Mouse (Mus musculus) cerebellum, adult 2 months (tissue): ENCODE data around the gene Fstl4. TPM values are rescaled to one million over a fixed set of nuclear protein-coding genes. Genes with fewer than 3 reads are reported as not detected.
A peak's percentile ranks its signal among the peaks of the same experiment; 100 is the strongest.

Experiments
- DNase-seq, 2 experiments: peaks; one replicate each; pipeline ENCODE4 v3.0.0; 2021
- H3K27ac ChIP-seq: fragments of 200-500 bp; 2 replicates; pipeline ENCODE4 v1.5.1; 2012; ENCODE audit warnings: low read length, control low read depth, inconsistent platforms; ENCODE audit not compliant: insufficient read depth
- H3K27me3 ChIP-seq: fragments of 200-500 bp; 2 replicates; pipeline ENCODE4 v1.6.1; 2012; ENCODE audit warnings: inconsistent platforms, mild to moderate bottlenecking, low read length, moderate library complexity; ENCODE audit not compliant: control insufficient read depth, insufficient read depth
- H3K4me1 ChIP-seq: fragments of 200-500 bp; 2 replicates; pipeline ENCODE4 v1.6.1; 2011; ENCODE audit warnings: low read length; ENCODE audit not compliant: control insufficient read depth, insufficient read depth
- H3K4me3 ChIP-seq: fragments of 200-500 bp; replicated peaks from 2 replicates; pipeline ENCODE3; 2011; ENCODE audit warnings: mild to moderate bottlenecking, low read depth, low read length, control low read depth; ENCODE audit not compliant: insufficient read depth
- CTCF ChIP-seq: fragments of 200-500 bp; IDR thresholded peaks from 2 replicates; pipeline ENCODE4 v1.5.1; 2011; ENCODE audit warnings: low read depth, mild to moderate bottlenecking, control low read depth, low read length, moderate library complexity, borderline replicate concordance; ENCODE audit not compliant: insufficient read depth
- POLR2A ChIP-seq: fragments of 200-500 bp; IDR thresholded peaks from 2 replicates; pipeline ENCODE4 v1.6.1; 2011; ENCODE audit warnings: low read length, control low read depth, borderline replicate concordance; ENCODE audit not compliant: insufficient read depth
- WGBS: fragments of 180-500 bp; shearing (Covaris S2); methylation state at CpG from one replicate; pipeline ENCODE4 v1.1.7; 2018; 5-methylcytosine and 5-hydroxymethylcytosine counted together
- polyA plus RNA-seq: library from polyadenylated mRNA; depleted of rRNA; stranded (reverse); fragments of >200 nt; gene quantifications from 2 replicates; pipeline ENCODE4 v1.2.3, GENCODE M21; 2012

Gene Fstl4
- polyA plus RNA-seq, 1 experiment, result 4.1 TPM

GRCm38 (mm10) chr11:53091596-53091995 is 327.2 kb downstream of the Fstl4 start:
- TF ChIP-seq CTCF (no peak), POLR2A (no peak)
- no peaks in the 10 kb centered on the region for H3K27me3 ChIP-seq
- H3K4me3 ChIP-seq, result no peak overlapping the region
- H3K27ac ChIP-seq, result no peak overlapping the region
- no peak for DNase-seq
- WGBS, result 85% methylated on average over 5 of the region's 5 CpGs
- H3K4me1 ChIP-seq, result no peaks in the 10 kb centered on the region

DNA sequence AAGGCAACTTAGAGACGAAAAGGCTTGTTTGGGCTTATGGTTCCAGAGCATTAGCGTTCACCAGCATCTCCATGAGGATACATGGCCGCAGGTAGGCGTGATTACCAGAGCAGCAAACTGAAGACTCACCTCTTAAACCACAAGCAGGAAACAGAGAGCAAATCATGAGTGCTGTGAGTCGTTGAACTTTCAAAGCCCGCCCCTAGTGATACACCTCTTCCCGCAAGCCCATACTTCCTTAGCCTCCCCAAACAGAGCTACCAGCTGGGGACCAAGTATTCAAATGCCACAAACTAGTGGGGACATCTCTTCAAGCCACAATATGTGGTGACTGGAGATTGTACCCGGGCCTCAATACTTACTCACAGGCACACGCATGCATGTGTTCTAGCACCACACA is 332.4 kb downstream of the Fstl4 start:
- TF ChIP-seq POLR2A, result no peak
- TF ChIP-seq CTCF, result no peak
- 96% methylated on average over 9 of the region's 9 CpGs for WGBS
- H3K27me3 ChIP-seq, result no peaks in the 10 kb centered on the region
- no peak overlapping the region for H3K27ac ChIP-seq
- no peak for DNase-seq
- H3K4me1 ChIP-seq, result peaks cover 13% of the 10 kb centered on the region
- no peak overlapping the region for H3K4me3 ChIP-seq

- 62% methylated on average over 8 of the region's 8 CpGs for WGBS
These were observed 332.9 kb downstream of the Fstl4 start for GRCm38 (mm10) chr11:53097331-53097730.

GRCm38 (mm10) chr11:53097870-53098269 is 333.4 kb downstream of the Fstl4 start:
- Histone ChIP-seq H3K4me1 (peaks cover 13% of the 10 kb centered on the region), H3K4me3 (no peak overlapping the region), H3K27ac (no peak overlapping the region), H3K27me3 (no peaks in the 10 kb centered on the region)
- TF ChIP-seq POLR2A, result no peak
- TF ChIP-seq CTCF, result no peak
- no peak for DNase-seq
- 97% methylated on average over 6 of the region's 6 CpGs for WGBS

More at GRCm38 (mm10) chr11:53097331-53097730, 332.9 kb downstream of the Fstl4 start:
- no peaks in the 10 kb centered on the region for H3K27me3 ChIP-seq
- no peak overlapping the region for H3K4me3 ChIP-seq
- no peak overlapping the region for H3K27ac ChIP-seq
- DNase-seq, result no peak
- TF ChIP-seq CTCF (no peak), POLR2A (no peak)
- H3K4me1 ChIP-seq, result peaks cover 13% of the 10 kb centered on the region

- peaks cover 14% of the 10 kb centered on the region for H3K4me1 ChIP-seq
- TF ChIP-seq CTCF (no peak), POLR2A (no peak)
- peak; percentile 52 to 59 for DNase-seq
- H3K27ac ChIP-seq, result no peak overlapping the region
- no peaks in the 10 kb centered on the region for H3K27me3 ChIP-seq
- H3K4me3 ChIP-seq, result no peak overlapping the region
- WGBS, result 3% methylated on average over 3 of the region's 3 CpGs
These were observed 334.4 kb downstream of the Fstl4 start for GRCm38 (mm10) chr11:53098780-53099198.

GRCm38 (mm10) chr11:53099322-53099721 is 334.9 kb downstream of the Fstl4 start:
- 18% methylated on average over 5 of the region's 5 CpGs for WGBS
- TF ChIP-seq CTCF (no peak), POLR2A (no peak)
- H3K27ac ChIP-seq, result no peak overlapping the region
- no peak overlapping the region for H3K4me3 ChIP-seq
- H3K4me1 ChIP-seq, result peaks cover 17% of the 10 kb centered on the region
- peak; percentile 28 to 50 for DNase-seq
- no peaks in the 10 kb centered on the region for H3K27me3 ChIP-seq

DNA sequence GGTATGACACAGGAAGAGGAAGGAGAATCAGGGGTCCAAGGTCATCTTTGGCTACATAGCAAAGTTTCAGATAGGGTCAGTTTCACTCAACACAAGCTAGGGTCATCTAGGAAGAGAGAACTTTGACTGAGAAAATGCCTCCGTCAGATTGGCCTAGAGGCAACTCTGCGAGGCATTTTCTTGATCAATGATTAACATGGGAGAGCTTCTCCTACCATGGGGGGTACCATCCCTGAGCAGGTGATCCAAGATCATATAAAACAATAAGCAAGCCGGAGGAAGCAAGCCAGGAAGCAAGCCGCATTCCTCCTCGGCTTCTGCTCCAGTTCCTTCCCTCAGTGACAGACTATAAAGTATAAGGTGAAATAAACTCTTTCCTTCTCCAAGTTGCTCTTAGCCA is 337.3 kb downstream of the Fstl4 start:
- no peak for DNase-seq
- no peak overlapping the region for H3K27ac ChIP-seq
- TF ChIP-seq CTCF, result no peak
- no peak for TF ChIP-seq POLR2A
- no peak overlapping the region for H3K4me3 ChIP-seq
- WGBS, result 97% methylated on average over 5 of the region's 5 CpGs
- H3K27me3 ChIP-seq, result no peaks in the 10 kb centered on the region
- peaks cover 17% of the 10 kb centered on the region for H3K4me1 ChIP-seq

DNA sequence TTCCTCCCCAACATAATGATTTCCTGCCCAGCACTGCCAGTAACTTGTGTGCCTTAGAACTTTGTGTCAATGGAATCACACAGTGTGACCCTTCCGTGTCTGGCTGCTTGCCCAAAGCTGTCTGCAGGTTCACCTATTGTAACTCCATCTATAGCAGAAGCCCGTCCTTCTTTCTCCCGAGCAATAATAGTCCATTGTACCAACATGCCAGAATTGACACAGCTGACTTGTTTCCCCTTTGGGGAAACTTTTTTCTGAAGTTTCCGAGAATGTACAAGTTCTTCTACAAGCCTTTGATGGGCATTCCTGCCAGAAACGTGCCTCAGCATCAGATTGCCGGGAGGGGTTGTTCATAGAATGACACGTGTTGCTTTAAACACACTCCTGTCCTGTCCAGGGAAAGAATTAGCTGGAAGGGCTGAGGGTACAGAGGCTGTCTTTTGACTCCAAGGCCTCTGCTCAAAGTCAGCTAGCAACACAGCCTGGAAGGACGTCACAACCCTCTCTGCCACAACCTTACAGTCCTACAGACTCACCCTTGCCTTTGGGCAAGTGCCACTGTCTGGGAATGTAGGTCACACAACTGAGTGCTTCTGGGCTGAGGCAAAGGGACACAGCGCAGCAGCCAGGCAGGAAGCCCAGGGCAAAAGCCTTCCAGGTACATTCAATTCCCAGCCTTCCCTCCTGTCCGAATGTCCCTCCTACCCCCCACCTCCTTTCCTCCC is 339.3 kb downstream of the Fstl4 start:
- WGBS, result 50% methylated on average over 10 of the region's 10 CpGs
- Histone ChIP-seq H3K27me3 (no peaks in the 10 kb centered on the region), H3K27ac (no peak overlapping the region), H3K4me3 (no peak overlapping the region), H3K4me1 (peaks cover 25% of the 10 kb centered on the region)
- DNase-seq, result no peak
- TF ChIP-seq POLR2A (no peak), CTCF (no peak)
